Mouse (Mus musculus): ENCODE measurements around the gene Nrf1. TPM values are rescaled to one million over a fixed set of nuclear protein-coding genes. Genes with fewer than 3 reads are reported as not detected.

The Nrf1 gene
- total and polyA plus RNA-seq, 2 experiments = 11.5 to 13.5 TPM

DNA sequence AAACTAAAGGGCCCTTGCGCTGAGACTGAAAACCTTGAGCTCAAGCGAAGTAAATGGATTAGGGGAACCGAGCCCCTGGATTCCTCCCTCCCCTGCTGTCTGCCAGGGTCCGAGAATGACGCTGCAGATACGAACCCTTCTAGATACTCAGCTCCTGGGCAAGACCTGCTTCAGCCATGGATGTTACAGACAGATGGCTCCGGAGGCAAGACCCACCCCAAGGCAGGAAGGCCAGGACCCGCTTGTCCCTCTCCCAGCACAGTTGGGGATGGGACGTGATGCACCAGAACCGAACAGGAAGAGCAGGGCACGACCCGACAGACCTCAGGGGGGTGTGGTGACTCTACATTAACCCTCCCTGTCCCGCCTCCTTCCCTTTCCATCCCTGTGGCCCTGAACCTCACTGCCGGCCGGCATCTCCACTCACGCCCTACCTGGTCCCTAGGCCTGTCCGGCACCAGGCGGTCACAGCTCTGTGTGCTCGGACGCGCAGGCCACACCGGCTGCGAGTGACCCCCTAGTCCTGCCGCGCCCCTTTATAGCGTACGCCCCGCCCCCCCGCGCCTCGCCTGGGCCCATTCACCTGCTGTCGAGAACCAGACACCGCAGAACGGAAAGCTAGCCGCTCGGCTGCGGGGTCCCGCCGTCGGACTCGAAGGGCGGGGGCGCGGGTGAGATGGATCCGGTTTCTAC, 127.6 kb downstream of the Nrf1 start:
- DNase-seq (ENCODE audit: extremely low read depth, low read depth, low spot score) = no peak
- Histone ChIP-seq H3K9ac (ENCODE audit: low read depth, low read length) (no peak overlapping the region), H3K27me3 (ENCODE audit: control insufficient read depth, insufficient read depth, low read length) (peaks cover 46% of the 10 kb centered on the region), H3K4me3 (ENCODE audit: insufficient read depth, low read depth, low read length) (no peak overlapping the region), H3K36me3 (ENCODE audit: control insufficient read depth, insufficient read depth, low read length) (no peaks in the 10 kb centered on the region), H3K4me1 (ENCODE audit: control insufficient read depth, insufficient read depth, low read length) (no peaks in the 10 kb centered on the region), H3K79me2 (ENCODE audit: control insufficient read depth, insufficient read depth, low read length) (no peaks in the 10 kb centered on the region), H3K27ac (replicated peaks; ENCODE audit: insufficient read depth, low read depth, low read length) (no peak overlapping the region)
- 3% methylated on average over 45 of the region's 45 CpGs for WGBS
- no peak for TF ChIP-seq CTCF (IDR thresholded peaks at IDR 0.05; ENCODE audit: low read depth, low read length)
- no peak for TF ChIP-seq POLR2A (IDR thresholded peaks at IDR 0.05; ENCODE audit: extremely low read depth, insufficient read depth, low read length)

DNA sequence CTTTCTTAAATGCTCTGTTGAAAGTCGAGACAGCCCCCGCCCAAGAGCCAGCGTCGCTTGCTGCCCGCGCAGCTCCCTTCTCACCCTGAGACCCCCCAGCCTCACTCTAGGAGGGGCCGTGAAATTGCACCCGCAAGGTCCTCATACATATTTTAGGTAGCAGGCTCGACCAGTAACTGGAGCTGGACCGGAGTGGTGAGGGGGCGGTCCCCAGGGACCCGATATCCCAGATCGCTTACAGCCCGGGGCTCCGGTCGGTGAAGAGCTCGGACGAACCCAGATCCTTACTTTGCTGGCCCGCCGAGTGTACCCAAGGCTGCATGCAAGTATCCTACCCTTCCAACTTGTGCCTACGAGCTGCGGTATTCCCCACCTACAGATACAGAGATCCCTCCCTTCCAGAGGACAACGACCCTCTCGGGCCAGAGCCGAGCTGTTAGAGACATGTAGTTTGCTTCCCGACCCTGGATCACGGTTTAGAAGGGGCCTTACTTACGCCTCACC, 128.2 kb downstream of the Nrf1 start:
- Histone ChIP-seq H3K36me3 (ENCODE audit: control insufficient read depth, insufficient read depth, low read length) (no peaks in the 10 kb centered on the region), H3K4me3 (ENCODE audit: insufficient read depth, low read depth, low read length) (no peak overlapping the region), H3K27ac (replicated peaks; ENCODE audit: insufficient read depth, low read depth, low read length) (no peak overlapping the region), H3K79me2 (ENCODE audit: control insufficient read depth, insufficient read depth, low read length) (no peaks in the 10 kb centered on the region), H3K4me1 (ENCODE audit: control insufficient read depth, insufficient read depth, low read length) (no peaks in the 10 kb centered on the region), H3K27me3 (ENCODE audit: control insufficient read depth, insufficient read depth, low read length) (peaks cover 46% of the 10 kb centered on the region), H3K9ac (ENCODE audit: low read depth, low read length) (no peak overlapping the region)
- no peak for TF ChIP-seq POLR2A (IDR thresholded peaks at IDR 0.05; ENCODE audit: extremely low read depth, insufficient read depth, low read length)
- no peak for TF ChIP-seq CTCF (IDR thresholded peaks at IDR 0.05; ENCODE audit: low read depth, low read length)
- DNase-seq (ENCODE audit: extremely low read depth, low read depth, low spot score) = no peak
- WGBS = 7% methylated on average over 28 of the region's 28 CpGs

DNA sequence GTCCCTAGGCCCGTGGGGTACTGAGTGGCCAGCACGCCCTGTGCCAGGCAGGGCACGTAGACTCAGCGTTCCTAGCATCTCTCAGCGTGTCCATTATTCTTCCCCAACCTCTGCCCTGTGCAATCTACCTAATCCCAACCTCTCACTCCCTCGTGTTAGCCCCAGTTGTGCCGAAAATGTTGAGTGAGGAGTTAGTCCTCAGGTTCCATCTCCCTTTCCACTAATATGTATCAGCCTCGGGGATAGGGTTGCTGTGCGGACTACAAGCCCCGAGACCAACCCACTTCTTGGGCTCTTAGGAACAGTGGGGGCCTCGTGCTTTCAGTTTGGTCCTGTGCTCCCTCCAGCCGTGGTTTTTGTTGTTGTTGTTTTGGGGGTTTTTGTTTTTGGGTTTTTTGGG, 128.7 kb downstream of the Nrf1 start:
- Histone ChIP-seq H3K27me3 (ENCODE audit: control insufficient read depth, insufficient read depth, low read length) (peaks cover 46% of the 10 kb centered on the region), H3K4me3 (ENCODE audit: insufficient read depth, low read depth, low read length) (no peak overlapping the region), H3K79me2 (ENCODE audit: control insufficient read depth, insufficient read depth, low read length) (no peaks in the 10 kb centered on the region), H3K9ac (ENCODE audit: low read depth, low read length) (no peak overlapping the region), H3K36me3 (ENCODE audit: control insufficient read depth, insufficient read depth, low read length) (no peaks in the 10 kb centered on the region), H3K27ac (replicated peaks; ENCODE audit: insufficient read depth, low read depth, low read length) (no peak overlapping the region), H3K4me1 (ENCODE audit: control insufficient read depth, insufficient read depth, low read length) (no peaks in the 10 kb centered on the region)
- whole genome bisulfite sequencing = 8% methylated on average over 12 of the region's 12 CpGs
- TF ChIP-seq POLR2A (IDR thresholded peaks at IDR 0.05; ENCODE audit: extremely low read depth, insufficient read depth, low read length) (no peak), CTCF (IDR thresholded peaks at IDR 0.05; ENCODE audit: low read depth, low read length) (no peak)
- DNase-seq (ENCODE audit: extremely low read depth, low read depth, low spot score) = no peak

DNA sequence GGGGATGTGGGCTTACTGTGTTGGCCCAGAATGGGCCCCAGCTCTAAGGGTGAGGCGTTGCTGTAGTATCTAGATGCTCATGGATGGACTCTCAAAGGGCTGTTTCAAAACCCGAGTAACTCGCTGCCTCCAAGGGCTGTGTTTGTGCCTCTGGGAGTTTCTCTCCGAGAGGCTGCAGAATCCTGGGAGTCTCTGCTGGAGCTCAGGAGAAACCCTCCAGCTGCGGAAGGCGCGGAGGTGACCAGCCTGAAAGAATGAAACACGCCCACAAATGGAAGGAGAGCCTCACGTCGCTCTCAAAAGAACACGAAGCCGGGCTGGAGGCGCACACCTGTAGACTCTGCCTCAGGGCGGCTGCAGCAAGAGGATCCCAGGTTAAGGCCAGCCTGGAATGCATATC, 129.5 kb downstream of the Nrf1 start:
- no peak for DNase-seq (ENCODE audit: extremely low read depth, low read depth, low spot score)
- Histone ChIP-seq H3K4me1 (ENCODE audit: control insufficient read depth, insufficient read depth, low read length) (no peaks in the 10 kb centered on the region), H3K27ac (replicated peaks; ENCODE audit: insufficient read depth, low read depth, low read length) (no peak overlapping the region), H3K36me3 (ENCODE audit: control insufficient read depth, insufficient read depth, low read length) (no peaks in the 10 kb centered on the region), H3K4me3 (ENCODE audit: insufficient read depth, low read depth, low read length) (no peak overlapping the region), H3K27me3 (ENCODE audit: control insufficient read depth, insufficient read depth, low read length) (peaks cover 46% of the 10 kb centered on the region), H3K9ac (ENCODE audit: low read depth, low read length) (no peak overlapping the region), H3K79me2 (ENCODE audit: control insufficient read depth, insufficient read depth, low read length) (no peaks in the 10 kb centered on the region)
- TF ChIP-seq CTCF (IDR thresholded peaks at IDR 0.05; ENCODE audit: low read depth, low read length) = no peak
- TF ChIP-seq POLR2A (IDR thresholded peaks at IDR 0.05; ENCODE audit: extremely low read depth, insufficient read depth, low read length) = no peak
- 6% methylated on average over 14 of the region's 14 CpGs for WGBS

DNA sequence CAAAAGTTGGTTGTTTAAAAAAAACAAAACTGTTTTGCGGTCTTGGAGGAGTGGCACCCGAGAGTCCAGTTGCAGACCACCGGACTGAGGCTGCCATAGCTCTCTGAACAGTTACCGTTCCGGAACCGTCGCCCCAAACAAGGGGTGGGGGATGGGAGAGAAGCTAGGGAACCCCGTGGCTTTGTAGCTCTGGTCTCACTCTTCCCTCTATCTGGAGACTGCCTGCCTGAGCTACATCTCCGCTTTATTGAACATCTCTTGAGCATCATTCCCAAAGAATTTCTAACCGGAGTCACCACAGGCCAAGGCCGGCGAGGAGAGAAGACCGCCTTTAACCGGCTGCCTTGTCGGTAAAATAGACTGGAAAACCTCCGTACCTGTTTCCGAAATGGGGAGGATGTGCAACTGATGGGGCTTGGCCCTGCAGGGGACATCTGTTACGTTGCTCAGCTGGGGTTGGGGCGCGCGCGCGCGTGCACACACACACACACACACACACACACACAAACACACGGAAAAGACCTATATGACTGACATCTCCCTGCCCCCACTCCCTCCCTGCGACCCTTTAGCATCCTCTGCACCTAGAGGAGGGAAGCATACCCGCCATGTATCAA, 130.3 kb downstream of the Nrf1 start:
- no peaks in the 10 kb centered on the region for H3K79me2 ChIP-seq (ENCODE audit: control insufficient read depth, insufficient read depth, low read length)
- H3K27me3 ChIP-seq (ENCODE audit: control insufficient read depth, insufficient read depth, low read length) = peaks cover 39% of the 10 kb centered on the region
- WGBS = 5% methylated on average over 27 of the region's 27 CpGs
- no peak for DNase-seq (ENCODE audit: extremely low read depth, low read depth, low spot score)
- no peak overlapping the region for H3K4me3 ChIP-seq (ENCODE audit: insufficient read depth, low read depth, low read length)
- H3K9ac ChIP-seq (ENCODE audit: low read depth, low read length) = no peak overlapping the region
- no peaks in the 10 kb centered on the region for H3K4me1 ChIP-seq (ENCODE audit: control insufficient read depth, insufficient read depth, low read length)
- TF ChIP-seq POLR2A (IDR thresholded peaks at IDR 0.05; ENCODE audit: extremely low read depth, insufficient read depth, low read length) (no peak), CTCF (IDR thresholded peaks at IDR 0.05; ENCODE audit: low read depth, low read length) (no peak)
- no peak overlapping the region for H3K27ac ChIP-seq (replicated peaks; ENCODE audit: insufficient read depth, low read depth, low read length)
- no peaks in the 10 kb centered on the region for H3K36me3 ChIP-seq (ENCODE audit: control insufficient read depth, insufficient read depth, low read length)

DNA sequence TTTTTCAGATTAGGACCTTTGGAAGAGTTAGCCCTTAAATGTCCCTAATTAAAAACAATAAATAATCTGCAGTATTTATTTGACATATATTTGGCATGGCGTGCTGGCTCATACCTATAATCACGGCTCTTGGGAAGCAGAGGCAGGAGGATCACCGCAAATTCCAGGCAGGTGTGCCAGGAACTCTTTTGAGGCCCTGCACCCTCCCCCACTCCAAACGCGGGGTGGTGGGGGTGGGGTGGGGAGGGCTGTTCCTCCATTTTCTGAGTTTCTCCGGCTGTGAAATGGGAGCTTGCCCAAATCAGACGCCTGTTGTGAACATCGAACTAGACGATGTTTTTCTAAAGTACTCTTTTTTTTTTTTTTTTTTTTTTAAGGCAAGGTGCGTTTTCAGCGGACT, 131.3 kb downstream of the Nrf1 start:
- no peaks in the 10 kb centered on the region for H3K79me2 ChIP-seq (ENCODE audit: control insufficient read depth, insufficient read depth, low read length)
- no peak overlapping the region for H3K27ac ChIP-seq (replicated peaks; ENCODE audit: insufficient read depth, low read depth, low read length)
- DNase-seq (ENCODE audit: extremely low read depth, low read depth, low spot score) = no peak
- no peak for TF ChIP-seq CTCF (IDR thresholded peaks at IDR 0.05; ENCODE audit: low read depth, low read length)
- no peak for TF ChIP-seq POLR2A (IDR thresholded peaks at IDR 0.05; ENCODE audit: extremely low read depth, insufficient read depth, low read length)
- H3K4me3 ChIP-seq (ENCODE audit: insufficient read depth, low read depth, low read length) = no peak overlapping the region
- H3K9ac ChIP-seq (ENCODE audit: low read depth, low read length) = no peak overlapping the region
- peaks cover 31% of the 10 kb centered on the region for H3K27me3 ChIP-seq (ENCODE audit: control insufficient read depth, insufficient read depth, low read length)
- H3K4me1 ChIP-seq (ENCODE audit: control insufficient read depth, insufficient read depth, low read length) = no peaks in the 10 kb centered on the region
- WGBS = 22% methylated on average over 11 of the region's 11 CpGs
- H3K36me3 ChIP-seq (ENCODE audit: control insufficient read depth, insufficient read depth, low read length) = no peaks in the 10 kb centered on the region
